Mouse (Mus musculus): ENCODE measurements at regions not wholly inside any gene's neighbourhood (a gene's known extent, or its start where the extent isn't known, plus 50 kb on each side); places are given as distances from the start of the nearest gene placed in this dataset.

- no peak overlapping the region for H3K9ac ChIP-seq (ENCODE audit: low read length)
- no peaks in the 10 kb centered on the region for H3K36me3 ChIP-seq (ENCODE audit: control insufficient read depth, insufficient read depth)
- no peak for ATAC-seq (replicated peaks; ENCODE audit: extremely low read depth, insufficient read depth, low FRiP score)
- H3K4me3 ChIP-seq (ENCODE audit: low read length), result no peak overlapping the region
- H3K27ac ChIP-seq (ENCODE audit: low read length), result no peak overlapping the region
- H3K27me3 ChIP-seq (ENCODE audit: control insufficient read depth, insufficient read depth, low read length), result no peaks in the 10 kb centered on the region
- H3K9me3 ChIP-seq (replicated peaks; ENCODE audit: control insufficient read depth, low read length), result no peaks in the 10 kb centered on the region
- no peaks in the 10 kb centered on the region for H3K4me1 ChIP-seq (ENCODE audit: control insufficient read depth, insufficient read depth, low read length)
- no peak overlapping the region for H3K4me2 ChIP-seq (ENCODE audit: low read depth, low read length)
- 67% methylated on average over 7 of the region's 7 CpGs for WGBS
Observed at GRCm38 (mm10) chr12:27670190-27670589, 327.8 kb upstream of the Sox11 start.

DNA sequence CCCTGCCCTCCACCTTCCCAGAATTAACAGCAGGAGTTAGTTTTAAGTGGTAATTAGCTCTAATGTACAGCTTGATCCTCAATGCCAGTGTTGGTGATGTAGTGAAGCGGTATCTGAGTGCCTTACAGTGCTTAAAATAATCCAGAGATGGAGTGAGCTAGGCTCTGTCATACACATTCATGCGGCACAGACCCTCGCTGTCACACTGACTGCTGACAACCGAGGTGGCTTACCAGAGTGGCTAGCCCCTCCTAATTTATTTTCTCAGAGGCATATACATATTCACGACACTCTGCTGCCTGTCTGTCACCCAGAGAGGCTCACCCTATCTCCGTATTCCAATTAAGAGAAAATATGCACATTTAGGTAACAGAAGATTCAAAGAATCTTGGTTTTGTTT is 327.2 kb upstream of the Sox11 start:
- Histone ChIP-seq H3K27me3 (ENCODE audit: control insufficient read depth, insufficient read depth, low read length) (no peaks in the 10 kb centered on the region), H3K27ac (ENCODE audit: low read length) (no peak overlapping the region), H3K4me2 (ENCODE audit: low read depth, low read length) (no peak overlapping the region), H3K4me1 (ENCODE audit: control insufficient read depth, insufficient read depth, low read length) (no peaks in the 10 kb centered on the region), H3K4me3 (ENCODE audit: low read length) (no peak overlapping the region), H3K36me3 (ENCODE audit: control insufficient read depth, insufficient read depth) (no peaks in the 10 kb centered on the region), H3K9ac (ENCODE audit: low read length) (no peak overlapping the region), H3K9me3 (replicated peaks; ENCODE audit: control insufficient read depth, low read length) (no peaks in the 10 kb centered on the region)
- WGBS, result 47% methylated on average over 6 of the region's 6 CpGs
- ATAC-seq (replicated peaks; ENCODE audit: extremely low read depth, insufficient read depth, low FRiP score), result no peak

DNA sequence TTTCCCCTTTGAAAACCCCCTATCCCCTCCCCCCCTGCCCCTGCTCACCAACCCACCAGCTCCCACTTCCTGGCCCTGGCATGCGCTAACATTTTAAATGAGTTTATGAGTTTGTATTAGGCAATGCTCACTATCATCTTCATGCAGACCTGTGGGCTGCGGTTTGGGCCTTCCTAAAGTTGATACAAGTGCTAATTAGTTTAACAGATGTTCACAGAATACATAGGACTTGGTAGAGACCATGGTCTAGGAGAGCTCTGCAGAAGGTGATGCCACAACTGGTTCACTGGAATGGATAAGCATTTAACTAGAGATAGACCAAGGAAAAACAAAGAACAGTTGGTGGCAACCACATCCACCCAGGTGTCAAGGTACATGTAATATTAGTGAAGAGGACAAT is 324.1 kb upstream of the Sox11 start:
- no peaks in the 10 kb centered on the region for H3K4me1 ChIP-seq (ENCODE audit: control insufficient read depth, insufficient read depth, low read length)
- H3K27me3 ChIP-seq (ENCODE audit: control insufficient read depth, insufficient read depth, low read length), result no peaks in the 10 kb centered on the region
- no peaks in the 10 kb centered on the region for H3K9me3 ChIP-seq (replicated peaks; ENCODE audit: control insufficient read depth, low read length)
- H3K9ac ChIP-seq (ENCODE audit: low read length), result no peak overlapping the region
- no peak overlapping the region for H3K4me3 ChIP-seq (ENCODE audit: low read length)
- no peak overlapping the region for H3K27ac ChIP-seq (ENCODE audit: low read length)
- H3K4me2 ChIP-seq (ENCODE audit: low read depth, low read length), result no peak overlapping the region
- ATAC-seq (replicated peaks; ENCODE audit: extremely low read depth, insufficient read depth, low FRiP score), result no peak
- H3K36me3 ChIP-seq (ENCODE audit: control insufficient read depth, insufficient read depth), result no peaks in the 10 kb centered on the region
- WGBS, result 69% methylated on average over 2 of the region's 2 CpGs

- Histone ChIP-seq H3K27me3 (ENCODE audit: control insufficient read depth, insufficient read depth, low read length) (no peaks in the 10 kb centered on the region), H3K36me3 (ENCODE audit: control insufficient read depth, insufficient read depth) (no peaks in the 10 kb centered on the region), H3K4me1 (ENCODE audit: control insufficient read depth, insufficient read depth, low read length) (no peaks in the 10 kb centered on the region), H3K27ac (ENCODE audit: low read length) (no peak overlapping the region), H3K4me3 (ENCODE audit: low read length) (no peak overlapping the region), H3K9me3 (replicated peaks; ENCODE audit: control insufficient read depth, low read length) (no peaks in the 10 kb centered on the region), H3K4me2 (ENCODE audit: low read depth, low read length) (no peak overlapping the region), H3K9ac (ENCODE audit: low read length) (no peak overlapping the region)
- no peak for ATAC-seq (replicated peaks; ENCODE audit: extremely low read depth, insufficient read depth, low FRiP score)
- WGBS, result 86% methylated on average over 4 of the region's 4 CpGs
Observed at GRCm38 (mm10) chr12:27663126-27663525, 320.8 kb upstream of the Sox11 start.

DNA sequence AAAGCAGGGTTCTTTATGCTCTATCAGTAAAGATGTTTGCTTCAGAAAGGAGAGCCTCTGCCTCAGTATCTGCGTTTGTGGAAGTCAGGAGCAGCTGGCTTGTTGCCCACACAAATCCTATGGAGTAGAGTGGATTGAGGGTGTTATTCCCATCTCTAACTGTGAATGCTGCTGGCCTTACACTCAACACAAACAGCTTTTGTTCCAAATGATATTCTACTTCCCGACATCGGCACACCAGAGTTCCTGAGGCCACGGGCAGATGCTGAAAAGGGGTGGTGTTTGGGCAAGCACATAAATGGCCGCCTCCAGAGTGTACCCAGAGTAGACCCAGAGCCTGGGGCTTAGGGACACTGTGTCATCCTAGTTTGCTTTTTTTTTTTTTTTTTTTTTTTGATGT is 320.3 kb upstream of the Sox11 start:
- Histone ChIP-seq H3K4me1 (ENCODE audit: control insufficient read depth, insufficient read depth, low read length) (no peaks in the 10 kb centered on the region), H3K9me3 (replicated peaks; ENCODE audit: control insufficient read depth, low read length) (no peaks in the 10 kb centered on the region), H3K4me2 (ENCODE audit: low read depth, low read length) (no peak overlapping the region), H3K9ac (ENCODE audit: low read length) (no peak overlapping the region), H3K27me3 (ENCODE audit: control insufficient read depth, insufficient read depth, low read length) (no peaks in the 10 kb centered on the region), H3K27ac (ENCODE audit: low read length) (no peak overlapping the region), H3K4me3 (ENCODE audit: low read length) (no peak overlapping the region), H3K36me3 (ENCODE audit: control insufficient read depth, insufficient read depth) (no peaks in the 10 kb centered on the region)
- no peak for ATAC-seq (replicated peaks; ENCODE audit: extremely low read depth, insufficient read depth, low FRiP score)
- 76% methylated on average over 5 of the region's 5 CpGs for WGBS

- no peak overlapping the region for H3K4me2 ChIP-seq (ENCODE audit: low read depth, low read length)
- ATAC-seq (replicated peaks; ENCODE audit: extremely low read depth, insufficient read depth, low FRiP score), result no peak
- H3K4me1 ChIP-seq (ENCODE audit: control insufficient read depth, insufficient read depth, low read length), result no peaks in the 10 kb centered on the region
- no peak overlapping the region for H3K27ac ChIP-seq (ENCODE audit: low read length)
- no peaks in the 10 kb centered on the region for H3K27me3 ChIP-seq (ENCODE audit: control insufficient read depth, insufficient read depth, low read length)
- H3K36me3 ChIP-seq (ENCODE audit: control insufficient read depth, insufficient read depth), result no peaks in the 10 kb centered on the region
- WGBS, result 61% methylated on average over 4 of the region's 4 CpGs
- H3K9me3 ChIP-seq (replicated peaks; ENCODE audit: control insufficient read depth, low read length), result no peaks in the 10 kb centered on the region
- H3K9ac ChIP-seq (ENCODE audit: low read length), result no peak overlapping the region
- no peak overlapping the region for H3K4me3 ChIP-seq (ENCODE audit: low read length)
Observed at GRCm38 (mm10) chr12:27657536-27657935, 315.2 kb upstream of the Sox11 start.

GRCm38 (mm10) chr12:27653541-27653940 is 311.2 kb upstream of the Sox11 start:
- H3K27me3 ChIP-seq (ENCODE audit: control insufficient read depth, insufficient read depth, low read length), result no peaks in the 10 kb centered on the region
- no peak overlapping the region for H3K4me2 ChIP-seq (ENCODE audit: low read depth, low read length)
- no peak overlapping the region for H3K27ac ChIP-seq (ENCODE audit: low read length)
- H3K36me3 ChIP-seq (ENCODE audit: control insufficient read depth, insufficient read depth), result no peaks in the 10 kb centered on the region
- ATAC-seq (replicated peaks; ENCODE audit: extremely low read depth, insufficient read depth, low FRiP score), result no peak
- H3K9me3 ChIP-seq (replicated peaks; ENCODE audit: control insufficient read depth, low read length), result no peaks in the 10 kb centered on the region
- H3K4me1 ChIP-seq (ENCODE audit: control insufficient read depth, insufficient read depth, low read length), result no peaks in the 10 kb centered on the region
- no peak overlapping the region for H3K9ac ChIP-seq (ENCODE audit: low read length)
- H3K4me3 ChIP-seq (ENCODE audit: low read length), result no peak overlapping the region
- 57% methylated on average over 4 of the region's 4 CpGs for WGBS

- no peaks in the 10 kb centered on the region for H3K9me3 ChIP-seq (replicated peaks; ENCODE audit: control insufficient read depth, low read length)
- no peak for ATAC-seq (replicated peaks; ENCODE audit: extremely low read depth, insufficient read depth, low FRiP score)
- no peak overlapping the region for H3K4me3 ChIP-seq (ENCODE audit: low read length)
- H3K4me1 ChIP-seq (ENCODE audit: control insufficient read depth, insufficient read depth, low read length), result no peaks in the 10 kb centered on the region
- 81% methylated on average over 4 of the region's 4 CpGs for WGBS
- no peak overlapping the region for H3K4me2 ChIP-seq (ENCODE audit: low read depth, low read length)
- H3K36me3 ChIP-seq (ENCODE audit: control insufficient read depth, insufficient read depth), result no peaks in the 10 kb centered on the region
- H3K27ac ChIP-seq (ENCODE audit: low read length), result no peak overlapping the region
- no peaks in the 10 kb centered on the region for H3K27me3 ChIP-seq (ENCODE audit: control insufficient read depth, insufficient read depth, low read length)
- no peak overlapping the region for H3K9ac ChIP-seq (ENCODE audit: low read length)
Observed at GRCm38 (mm10) chr12:27648602-27649001, 306.2 kb upstream of the Sox11 start.

GRCm38 (mm10) chr12:27646497-27647307 is 304.3 kb upstream of the Sox11 start:
- H3K4me1 ChIP-seq (ENCODE audit: control insufficient read depth, insufficient read depth, low read length), result no peaks in the 10 kb centered on the region
- no peak for ATAC-seq (replicated peaks; ENCODE audit: extremely low read depth, insufficient read depth, low FRiP score)
- H3K4me3 ChIP-seq (ENCODE audit: low read length), result no peak overlapping the region
- 65% methylated on average over 11 of the region's 11 CpGs for WGBS
- H3K9me3 ChIP-seq (replicated peaks; ENCODE audit: control insufficient read depth, low read length), result no peaks in the 10 kb centered on the region
- H3K4me2 ChIP-seq (ENCODE audit: low read depth, low read length), result no peak overlapping the region
- no peak overlapping the region for H3K27ac ChIP-seq (ENCODE audit: low read length)
- H3K27me3 ChIP-seq (ENCODE audit: control insufficient read depth, insufficient read depth, low read length), result no peaks in the 10 kb centered on the region
- no peak overlapping the region for H3K9ac ChIP-seq (ENCODE audit: low read length)
- H3K36me3 ChIP-seq (ENCODE audit: control insufficient read depth, insufficient read depth), result no peaks in the 10 kb centered on the region

Data from heart, embryonic 16.5 days (tissue).